Mouse (Mus musculus) heart, embryonic 13.5 days (tissue): ENCODE data around the gene Gm10234. TPM values are rescaled to one million over a fixed set of nuclear protein-coding genes. Genes with fewer than 3 reads are reported as not detected.

Source experiments
- ATAC-seq: fragments of 200-750 bp; cut with Nextera tagmentation; 2 replicates; pipeline ENCODE4 v1.8.0; 2017; ENCODE audit warnings: moderate TSS enrichment; ENCODE audit not compliant: insufficient number of reproducible peaks, low FRiP score, low TSS enrichment; ENCODE audit errors: extremely low read depth
- H3K27ac ChIP-seq: fragments of 300-500 bp; sonication (generic); replicated peaks from 2 replicates; pipeline ENCODE4 v1.5.1; 2015; ENCODE audit warnings: moderate library complexity, mild to moderate bottlenecking, inconsistent platforms
- H3K27me3 ChIP-seq: fragments of 300-500 bp; sonication (generic); replicated peaks from 2 replicates; pipeline ENCODE4 v1.6.1; 2015; ENCODE audit warnings: mild to moderate bottlenecking, inconsistent platforms
- H3K36me3 ChIP-seq: fragments of 300-500 bp; sonication (generic); 2 replicates; pipeline ENCODE4 v1.6.1; 2015; ENCODE audit warnings: mild to moderate bottlenecking, inconsistent platforms
- H3K4me1 ChIP-seq: fragments of 300-500 bp; sonication (generic); 2 replicates; pipeline ENCODE4 v1.6.1; 2015; ENCODE audit warnings: inconsistent platforms
- H3K4me2 ChIP-seq: fragments of 300-500 bp; sonication (generic); 2 replicates; pipeline ENCODE4 v1.6.1; 2015; ENCODE audit warnings: inconsistent platforms, mild to moderate bottlenecking, moderate library complexity
- H3K4me3 ChIP-seq: fragments of 300-500 bp; sonication (generic); 2 replicates; pipeline ENCODE4 v1.5.1; 2015; ENCODE audit warnings: moderate library complexity, mild to moderate bottlenecking, inconsistent platforms
- H3K9ac ChIP-seq: fragments of 300-500 bp; sonication (generic); 2 replicates; pipeline ENCODE4 v1.6.1; 2015; ENCODE audit warnings: inconsistent platforms, mild to moderate bottlenecking, moderate library complexity
- H3K9me3 ChIP-seq: fragments of 300-500 bp; sonication (generic); 2 replicates; pipeline ENCODE4 v1.6.1; 2016; ENCODE audit warnings: inconsistent platforms
- WGBS: fragments of 180-500 bp; shearing (Covaris S2); methylation state at CpG from one replicate; pipeline ENCODE4 v1.1.7; 2015; ENCODE audit warnings: mixed read lengths; 5-methylcytosine and 5-hydroxymethylcytosine counted together
- polyA plus RNA-seq: library from polyadenylated mRNA; unstranded; fragments of >200 nt; fragmentation: Nextera tagmentation; extraction: Ambion mirVana; gene quantifications from 2 replicates; pipeline ENCODE4 v1.2.1, GENCODE M21; 2015

The Gm10234 gene
- polyA plus RNA-seq, result not detected in 2 replicates

GRCm38 (mm10) chr6:95321812-95322211, at the start of gene Gm10234:
TSS of gene Gm10234 (plus strand) at chr6:95322112.
- no peak within 1 kb of the TSS for H3K27ac ChIP-seq
- no peaks in the 10 kb centered on the region for H3K4me1 ChIP-seq
- ATAC-seq, result no peak
- no peaks in the 10 kb centered on the region for H3K36me3 ChIP-seq
- H3K4me3 ChIP-seq, result no peak within 1 kb of the TSS
- H3K27me3 ChIP-seq, result no peaks in the 10 kb centered on the region
- no peak within 1 kb of the TSS for H3K4me2 ChIP-seq
- no peaks in the 10 kb centered on the region for H3K9me3 ChIP-seq
- H3K9ac ChIP-seq, result no peak within 1 kb of the TSS

GRCm38 (mm10) chr6:95277633-95278032, 44.3 kb upstream of the Gm10234 start:
- Histone ChIP-seq H3K9me3 (no peaks in the 10 kb centered on the region), H3K36me3 (no peaks in the 10 kb centered on the region), H3K4me3 (no peak overlapping the region), H3K4me1 (no peaks in the 10 kb centered on the region), H3K4me2 (no peak overlapping the region), H3K9ac (no peak overlapping the region), H3K27me3 (no peaks in the 10 kb centered on the region), H3K27ac (no peak overlapping the region)
- 73% methylated on average over 1 of the region's 1 CpGs for WGBS
- ATAC-seq, result no peak

- no peak overlapping the region for H3K4me2 ChIP-seq
- no peak for ATAC-seq
- H3K9ac ChIP-seq, result no peak overlapping the region
- no peaks in the 10 kb centered on the region for H3K27me3 ChIP-seq
- 78% methylated on average over 4 of the region's 4 CpGs for WGBS
- no peak overlapping the region for H3K27ac ChIP-seq
- no peaks in the 10 kb centered on the region for H3K36me3 ChIP-seq
- no peaks in the 10 kb centered on the region for H3K4me1 ChIP-seq
- H3K9me3 ChIP-seq, result no peaks in the 10 kb centered on the region
- H3K4me3 ChIP-seq, result no peak overlapping the region
These were observed 25.9 kb upstream of the Gm10234 start for GRCm38 (mm10) chr6:95296025-95296424.

- no peaks in the 10 kb centered on the region for H3K4me1 ChIP-seq
- no peak for ATAC-seq
- H3K9ac ChIP-seq, result no peak overlapping the region
- H3K4me3 ChIP-seq, result no peak overlapping the region
- H3K9me3 ChIP-seq, result no peaks in the 10 kb centered on the region
- no peak overlapping the region for H3K27ac ChIP-seq
- H3K36me3 ChIP-seq, result no peaks in the 10 kb centered on the region
- no peaks in the 10 kb centered on the region for H3K27me3 ChIP-seq
- WGBS, result 68% methylated on average over 3 of the region's 3 CpGs
- no peak overlapping the region for H3K4me2 ChIP-seq
These were observed 23.5 kb upstream of the Gm10234 start for GRCm38 (mm10) chr6:95298387-95298786.

- Histone ChIP-seq H3K27me3 (no peaks in the 10 kb centered on the region), H3K4me1 (no peaks in the 10 kb centered on the region), H3K4me3 (no peak overlapping the region), H3K36me3 (no peaks in the 10 kb centered on the region), H3K9ac (no peak overlapping the region), H3K9me3 (no peaks in the 10 kb centered on the region), H3K4me2 (no peak overlapping the region), H3K27ac (no peak overlapping the region)
- no peak for ATAC-seq
- 55% methylated on average over 2 of the region's 2 CpGs for WGBS
These were observed 21.3 kb upstream of the Gm10234 start for GRCm38 (mm10) chr6:95300658-95301057.

DNA sequence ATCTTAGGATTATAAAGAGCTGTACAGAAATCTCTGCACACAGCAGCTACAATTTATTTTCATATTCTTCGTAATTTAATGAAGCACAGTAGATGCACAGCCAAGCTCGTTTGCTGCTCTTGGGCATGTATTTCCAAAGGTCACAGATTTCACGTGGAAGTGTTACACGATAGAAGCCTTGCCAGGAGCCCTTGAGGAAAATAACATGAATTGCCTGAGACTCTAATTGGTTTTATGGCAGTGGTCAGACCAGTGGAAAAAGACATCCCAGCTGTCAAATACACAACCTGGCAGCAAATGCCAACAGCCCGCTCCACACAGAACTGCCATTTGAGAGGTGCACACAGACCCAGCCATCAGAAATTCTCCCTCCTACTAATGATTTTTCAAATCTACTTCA, 9.3 kb downstream of the Gm10234 start:
- WGBS, result 79% methylated on average over 5 of the region's 5 CpGs
- Histone ChIP-seq H3K4me3 (no peak overlapping the region), H3K36me3 (no peaks in the 10 kb centered on the region), H3K27me3 (no peaks in the 10 kb centered on the region), H3K9me3 (no peaks in the 10 kb centered on the region), H3K4me1 (no peaks in the 10 kb centered on the region), H3K9ac (no peak overlapping the region), H3K4me2 (no peak overlapping the region), H3K27ac (no peak overlapping the region)
- ATAC-seq, result no peak

DNA sequence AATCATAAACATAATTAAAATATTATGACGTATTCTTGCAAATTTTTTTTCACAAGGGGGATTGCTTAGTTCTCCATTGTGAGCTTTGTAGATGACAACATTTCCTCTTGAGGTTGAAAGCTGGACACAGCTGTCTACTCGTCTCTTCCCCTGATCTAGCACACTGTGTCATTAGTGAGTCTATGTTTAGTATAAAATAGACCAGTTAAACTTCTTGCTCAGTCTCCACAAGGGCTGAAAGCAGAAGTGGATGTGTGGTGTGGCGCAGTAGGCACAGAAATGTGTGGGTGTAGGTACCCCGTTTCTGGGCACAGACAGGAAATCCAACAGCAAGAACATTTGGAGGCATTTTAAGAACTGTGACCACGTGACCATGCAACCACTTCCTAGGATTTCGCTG, 12.9 kb downstream of the Gm10234 start:
- Histone ChIP-seq H3K9ac (no peak overlapping the region), H3K27ac (no peak overlapping the region), H3K4me2 (no peak overlapping the region), H3K4me1 (no peaks in the 10 kb centered on the region), H3K36me3 (no peaks in the 10 kb centered on the region), H3K4me3 (no peak overlapping the region), H3K9me3 (no peaks in the 10 kb centered on the region), H3K27me3 (no peaks in the 10 kb centered on the region)
- WGBS, result 67% methylated on average over 6 of the region's 6 CpGs
- ATAC-seq, result no peak

DNA sequence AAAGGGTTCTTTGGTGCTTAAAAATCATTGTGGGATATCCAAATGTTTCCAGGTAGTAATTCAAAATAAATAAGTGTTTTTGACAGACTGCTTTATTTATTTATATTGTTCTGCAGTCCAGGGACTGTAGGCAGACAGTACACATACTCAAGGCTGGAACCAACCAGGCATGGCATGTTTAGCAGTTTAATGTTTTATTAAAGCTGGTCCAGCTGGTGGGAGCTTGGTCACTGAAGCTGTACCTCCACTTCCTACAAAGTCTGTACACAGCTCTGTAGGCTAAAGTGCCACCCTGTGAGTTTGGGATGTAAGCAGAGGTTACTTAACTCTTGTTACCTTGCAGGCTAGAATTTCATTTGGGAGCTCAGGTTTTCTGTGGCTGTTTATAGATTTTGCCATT, 27.5 kb downstream of the Gm10234 start:
- H3K9me3 ChIP-seq, result no peaks in the 10 kb centered on the region
- H3K27me3 ChIP-seq, result no peaks in the 10 kb centered on the region
- ATAC-seq, result no peak
- no peak overlapping the region for H3K9ac ChIP-seq
- no peak overlapping the region for H3K4me2 ChIP-seq
- no peaks in the 10 kb centered on the region for H3K36me3 ChIP-seq
- H3K4me1 ChIP-seq, result no peaks in the 10 kb centered on the region
- H3K27ac ChIP-seq, result no peak overlapping the region
- H3K4me3 ChIP-seq, result no peak overlapping the region

- ATAC-seq, result no peak
- H3K9ac ChIP-seq, result no peak overlapping the region
- no peak overlapping the region for H3K27ac ChIP-seq
- H3K4me2 ChIP-seq, result no peak overlapping the region
- no peaks in the 10 kb centered on the region for H3K27me3 ChIP-seq
- H3K9me3 ChIP-seq, result no peaks in the 10 kb centered on the region
- H3K36me3 ChIP-seq, result no peaks in the 10 kb centered on the region
- 70% methylated on average over 7 of the region's 7 CpGs for WGBS
- peaks cover 7% of the 10 kb centered on the region; the same call in 1 of the 2 replicates for H3K4me1 ChIP-seq
- H3K4me3 ChIP-seq, result no peak overlapping the region
These were observed 31.1 kb downstream of the Gm10234 start for GRCm38 (mm10) chr6:95353043-95353442.

GRCm38 (mm10) chr6:95353886-95354285, 32.0 kb downstream of the Gm10234 start:
- Histone ChIP-seq H3K27ac (no peak overlapping the region), H3K9ac (no peak overlapping the region), H3K4me2 (no peak overlapping the region), H3K36me3 (no peaks in the 10 kb centered on the region), H3K9me3 (no peaks in the 10 kb centered on the region), H3K4me3 (no peak overlapping the region), H3K27me3 (no peaks in the 10 kb centered on the region), H3K4me1 (peaks cover 7% of the 10 kb centered on the region; the same call in 1 of the 2 replicates)
- WGBS, result 77% methylated on average over 1 of the region's 1 CpGs
- no peak for ATAC-seq

DNA sequence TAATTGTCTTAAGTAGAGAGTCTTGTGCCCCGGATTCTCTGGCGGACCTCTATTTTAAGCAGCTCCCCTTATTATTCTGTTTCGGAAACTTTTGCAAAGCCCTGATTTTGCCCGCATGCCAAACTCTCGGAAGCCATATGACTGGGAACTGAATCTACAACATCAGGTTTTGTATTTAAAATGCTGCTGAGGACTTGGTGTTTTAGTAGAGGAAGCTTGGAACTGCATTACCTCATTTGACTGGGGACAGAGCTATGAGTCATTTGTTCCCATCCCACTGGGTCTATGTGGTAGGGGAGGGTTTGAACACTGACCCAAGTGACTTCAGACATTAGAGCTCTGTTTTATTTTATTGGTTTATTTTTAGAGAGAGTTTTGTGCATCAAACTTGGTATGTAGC, 38.2 kb downstream of the Gm10234 start:
- ATAC-seq, result no peak
- Histone ChIP-seq H3K4me3 (no peak overlapping the region), H3K9me3 (no peaks in the 10 kb centered on the region), H3K4me2 (no peak overlapping the region), H3K27ac (no peak overlapping the region), H3K9ac (no peak overlapping the region), H3K4me1 (peaks cover 7% of the 10 kb centered on the region; the same call in 1 of the 2 replicates), H3K36me3 (no peaks in the 10 kb centered on the region), H3K27me3 (no peaks in the 10 kb centered on the region)
- 79% methylated on average over 5 of the region's 5 CpGs for WGBS

GRCm38 (mm10) chr6:95362707-95363106, 40.8 kb downstream of the Gm10234 start:
- Histone ChIP-seq H3K4me3 (no peak overlapping the region), H3K9ac (no peak overlapping the region), H3K36me3 (no peaks in the 10 kb centered on the region), H3K27me3 (no peaks in the 10 kb centered on the region), H3K9me3 (no peaks in the 10 kb centered on the region), H3K4me2 (no peak overlapping the region), H3K27ac (no peak overlapping the region), H3K4me1 (no peaks in the 10 kb centered on the region)
- whole genome bisulfite sequencing, result 81% methylated on average over 5 of the region's 5 CpGs
- ATAC-seq, result no peak
